Mouse (Mus musculus): ENCODE measurements around the gene Hoxb1. TPM values are rescaled to one million over a fixed set of nuclear protein-coding genes. Genes with fewer than 3 reads are reported as not detected.

Gene Hoxb1
- polyA plus RNA-seq, 1 experiment from 2014 or later, result not detected

GRCm38 (mm10) chr11:96324125-96324524, 41.4 kb upstream of the Hoxb1 start:
- Histone ChIP-seq H3K4me3 (ENCODE audit: low read depth, low read length) (no peak overlapping the region), H3K27ac (ENCODE audit: low read length) (peak overlapping the region; percentile 82), H3K27me3 (replicated peaks; ENCODE audit: insufficient read depth, low read length) (0 out of 2 replicates have a peak, but pooled peaks cover 4% of the 10 kb centered on the region), H3K4me1 (ENCODE audit: insufficient read depth, low read depth, low read length) (no peaks in the 10 kb centered on the region), H3K9ac (replicated peaks; ENCODE audit: low read depth) (peak overlapping the region; percentile 43; the same call in 1 of the 2 replicates), H3K4me2 (replicated peaks; ENCODE audit: low read depth, low read length) (peak overlapping the region; percentile 52), H3K36me3 (ENCODE audit: insufficient read depth, low read length) (no peaks in the 10 kb centered on the region), H3K9me3 (ENCODE audit: low read length) (no peaks in the 10 kb centered on the region)
- no peak for DNase-seq (ENCODE audit: low spot score)
- WGBS, result 16% methylated on average over 5 of the region's 5 CpGs
- no peak for ATAC-seq
- TF ChIP-seq CTCF (IDR thresholded peaks at IDR 0.05) (no peak), EP300 (IDR thresholded peaks at IDR 0.05) (no peak)

GRCm38 (mm10) chr11:96324965-96325364, 40.6 kb upstream of the Hoxb1 start:
- H3K4me1 ChIP-seq (ENCODE audit: insufficient read depth, low read depth, low read length), result no peaks in the 10 kb centered on the region
- no peak for TF ChIP-seq CTCF (IDR thresholded peaks at IDR 0.05)
- H3K9ac ChIP-seq (replicated peaks; ENCODE audit: low read depth), result 0 out of 2 replicates have a peak overlapping the region, but pooled peaks have one; percentile 23
- DNase-seq (ENCODE audit: low spot score) (no peak), ATAC-seq (no peak)
- peak overlapping the region; percentile 82 for H3K27ac ChIP-seq (ENCODE audit: low read length)
- WGBS, result 21% methylated on average over 8 of the region's 8 CpGs
- no peaks in the 10 kb centered on the region for H3K9me3 ChIP-seq (ENCODE audit: low read length)
- H3K36me3 ChIP-seq (ENCODE audit: insufficient read depth, low read length), result no peaks in the 10 kb centered on the region
- H3K27me3 ChIP-seq (replicated peaks; ENCODE audit: insufficient read depth, low read length), result 0 out of 2 replicates have a peak, but pooled peaks cover 4% of the 10 kb centered on the region
- H3K4me3 ChIP-seq (ENCODE audit: low read depth, low read length), result 0 out of 2 replicates have a peak overlapping the region, but pooled peaks have one; percentile 22
- peak overlapping the region; percentile 52 for H3K4me2 ChIP-seq (replicated peaks; ENCODE audit: low read depth, low read length)

- H3K27me3 ChIP-seq (replicated peaks; ENCODE audit: insufficient read depth, low read length), result 0 out of 2 replicates have a peak, but pooled peaks cover 4% of the 10 kb centered on the region
- no peak for ATAC-seq
- peak overlapping the region; percentile 46 for H3K9ac ChIP-seq (replicated peaks; ENCODE audit: low read depth)
- no peaks in the 10 kb centered on the region for H3K9me3 ChIP-seq (ENCODE audit: low read length)
- H3K27ac ChIP-seq (ENCODE audit: low read length), result peak overlapping the region; percentile 82
- peak overlapping the region; percentile 52 for H3K4me2 ChIP-seq (replicated peaks; ENCODE audit: low read depth, low read length)
- peak overlapping the region; percentile 22 for H3K4me3 ChIP-seq (ENCODE audit: low read depth, low read length)
- H3K36me3 ChIP-seq (ENCODE audit: insufficient read depth, low read length), result no peaks in the 10 kb centered on the region
- DNase-seq (ENCODE audit: low spot score), result no peak
- WGBS, result 20% methylated on average over 22 of the region's 22 CpGs
- H3K4me1 ChIP-seq (ENCODE audit: insufficient read depth, low read depth, low read length), result no peaks in the 10 kb centered on the region
- TF ChIP-seq EP300 (IDR thresholded peaks at IDR 0.05), result no peak
- no peak for TF ChIP-seq CTCF (IDR thresholded peaks at IDR 0.05)
These were observed 39.8 kb upstream of the Hoxb1 start for GRCm38 (mm10) chr11:96325747-96326212.

GRCm38 (mm10) chr11:96326705-96327104, 38.8 kb upstream of the Hoxb1 start:
- no peak for DNase-seq (ENCODE audit: low spot score)
- Histone ChIP-seq H3K4me1 (ENCODE audit: insufficient read depth, low read depth, low read length) (no peaks in the 10 kb centered on the region), H3K9ac (replicated peaks; ENCODE audit: low read depth) (peak overlapping the region; percentile 46), H3K27ac (ENCODE audit: low read length) (peak overlapping the region; percentile 82), H3K4me2 (replicated peaks; ENCODE audit: low read depth, low read length) (peak overlapping the region; percentile 52), H3K4me3 (ENCODE audit: low read depth, low read length) (peak overlapping the region; percentile 22), H3K27me3 (replicated peaks; ENCODE audit: insufficient read depth, low read length) (0 out of 2 replicates have a peak, but pooled peaks cover 4% of the 10 kb centered on the region), H3K9me3 (ENCODE audit: low read length) (no peaks in the 10 kb centered on the region), H3K36me3 (ENCODE audit: insufficient read depth, low read length) (no peaks in the 10 kb centered on the region)
- TF ChIP-seq EP300 (IDR thresholded peaks at IDR 0.05) (no peak), CTCF (IDR thresholded peaks at IDR 0.05) (no peak)
- ATAC-seq, result no peak
- WGBS, result 14% methylated on average over 12 of the region's 12 CpGs

DNA sequence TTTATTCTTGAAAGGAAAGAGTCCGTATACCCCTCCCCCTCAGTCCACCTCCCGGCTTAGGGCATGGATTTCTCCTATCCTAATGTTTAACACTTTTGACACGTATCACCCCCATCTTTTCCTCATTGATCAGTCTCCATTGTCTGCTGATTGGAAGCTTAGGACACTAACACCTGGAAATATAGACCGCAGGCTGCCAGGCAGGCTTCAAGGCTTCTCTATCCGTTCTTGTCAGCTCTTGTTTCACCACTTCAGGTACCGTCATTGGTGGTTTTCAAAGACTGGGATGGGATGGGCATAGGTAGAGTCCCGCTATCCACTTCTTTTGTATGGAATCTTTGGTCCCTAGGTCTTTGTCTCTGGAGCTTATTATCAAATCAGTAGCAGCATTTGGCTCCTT, 38.4 kb upstream of the Hoxb1 start:
- ATAC-seq (no peak), DNase-seq (ENCODE audit: low spot score) (no peak)
- peak overlapping the region; percentile 82 for H3K27ac ChIP-seq (ENCODE audit: low read length)
- H3K9me3 ChIP-seq (ENCODE audit: low read length), result no peaks in the 10 kb centered on the region
- WGBS, result 18% methylated on average over 7 of the region's 7 CpGs
- 0 out of 2 replicates have a peak, but pooled peaks cover 4% of the 10 kb centered on the region for H3K27me3 ChIP-seq (replicated peaks; ENCODE audit: insufficient read depth, low read length)
- H3K4me1 ChIP-seq (ENCODE audit: insufficient read depth, low read depth, low read length), result no peaks in the 10 kb centered on the region
- TF ChIP-seq EP300 (IDR thresholded peaks at IDR 0.05) (no peak), CTCF (IDR thresholded peaks at IDR 0.05) (no peak)
- peak overlapping the region; percentile 52 for H3K4me2 ChIP-seq (replicated peaks; ENCODE audit: low read depth, low read length)
- no peak overlapping the region for H3K9ac ChIP-seq (replicated peaks; ENCODE audit: low read depth)
- no peaks in the 10 kb centered on the region for H3K36me3 ChIP-seq (ENCODE audit: insufficient read depth, low read length)
- peak overlapping the region; percentile 22; the same call in 1 of the 2 replicates for H3K4me3 ChIP-seq (ENCODE audit: low read depth, low read length)

GRCm38 (mm10) chr11:96327750-96328149, 37.8 kb upstream of the Hoxb1 start:
- Histone ChIP-seq H3K27ac (ENCODE audit: low read length) (0 out of 2 replicates have a peak overlapping the region, but pooled peaks have one; percentile 82), H3K4me2 (replicated peaks; ENCODE audit: low read depth, low read length) (peak overlapping the region; percentile 52), H3K9ac (replicated peaks; ENCODE audit: low read depth) (no peak overlapping the region), H3K27me3 (replicated peaks; ENCODE audit: insufficient read depth, low read length) (0 out of 2 replicates have a peak, but pooled peaks cover 4% of the 10 kb centered on the region), H3K9me3 (ENCODE audit: low read length) (no peaks in the 10 kb centered on the region), H3K4me3 (ENCODE audit: low read depth, low read length) (no peak overlapping the region; the same call in 1 of the 2 replicates), H3K4me1 (ENCODE audit: insufficient read depth, low read depth, low read length) (no peaks in the 10 kb centered on the region), H3K36me3 (ENCODE audit: insufficient read depth, low read length) (no peaks in the 10 kb centered on the region)
- DNase-seq (ENCODE audit: low spot score) (no peak), ATAC-seq (no peak)
- 42% methylated on average over 5 of the region's 5 CpGs for WGBS
- no peak for TF ChIP-seq CTCF (IDR thresholded peaks at IDR 0.05)
- TF ChIP-seq EP300 (IDR thresholded peaks at IDR 0.05), result no peak

Data from lung, postnatal 0 days (tissue).